Mouse (Mus musculus) C2C12 (cell line): ENCODE results near the gene Nfat5. TPM values are rescaled to one million over a fixed set of nuclear protein-coding genes. Genes with fewer than 3 reads are reported as not detected.

Source experiments
- H3K27me3 ChIP-seq: one replicate; pipeline ENCODE4 v1.6.1; 2011; ENCODE audit not compliant: control insufficient read depth, insufficient read depth, insufficient read length
- H3K36me3 ChIP-seq: one replicate; pipeline ENCODE4 v1.6.1; 2011; ENCODE audit not compliant: control insufficient read depth, insufficient read depth
- H3K4me3 ChIP-seq: one replicate; pipeline ENCODE4 v1.5.1; 2011; ENCODE audit warnings: mild to moderate bottlenecking, control low read depth; ENCODE audit not compliant: poor library complexity, insufficient read depth, severe bottlenecking
- H3K79me2 ChIP-seq: one replicate; pipeline ENCODE4 v1.6.1; 2011; ENCODE audit not compliant: control insufficient read depth, insufficient read depth
- H3K79me3 ChIP-seq: one replicate; pipeline ENCODE4 v1.6.1; 2011; ENCODE audit warnings: low read depth, control low read depth
- H3ac ChIP-seq: one replicate; pipeline ENCODE3; 2011; ENCODE audit warnings: low read depth; ENCODE audit not compliant: control insufficient read depth, insufficient read length
- CEBPB ChIP-seq: IDR thresholded peaks from one replicate; pipeline ENCODE4 v1.6.1; 2011; ENCODE audit warnings: low read depth, mild to moderate bottlenecking, control low read depth, moderate library complexity
- CTCF ChIP-seq: IDR thresholded peaks from one replicate; pipeline ENCODE4 v1.5.1; 2011; ENCODE audit not compliant: control insufficient read depth, insufficient read depth, insufficient read length
- FOSL1 ChIP-seq: IDR thresholded peaks from one replicate; pipeline ENCODE4 v1.8.0; 2011; ENCODE audit warnings: mild to moderate bottlenecking, low read length; ENCODE audit not compliant: poor library complexity, insufficient read depth, severe bottlenecking
- MAX ChIP-seq: IDR thresholded peaks from one replicate; pipeline ENCODE4 v1.6.1; 2011; ENCODE audit warnings: mild to moderate bottlenecking, control low read depth
- MYOD1 ChIP-seq: IDR thresholded peaks from one replicate; pipeline ENCODE4 v1.6.1; 2011; ENCODE audit warnings: low read depth; ENCODE audit not compliant: control insufficient read depth, insufficient read length
- MYOG ChIP-seq: IDR thresholded peaks from one replicate; pipeline ENCODE4 v1.6.1; 2011; ENCODE audit not compliant: control insufficient read depth, insufficient read length; ENCODE audit errors: extremely low read depth
- USF1 ChIP-seq: IDR thresholded peaks from one replicate; pipeline ENCODE4 v1.6.1; 2011; ENCODE audit warnings: low read depth, mild to moderate bottlenecking, control low read depth, moderate library complexity
- polyA plus RNA-seq: library from polyadenylated mRNA; unstranded; fragments of >200 nt; fragmentation: generic; extraction: Trizol; gene quantifications from one replicate; pipeline ENCODE4 v1.2.1, GENCODE M21; 2012; ENCODE audit warnings: missing spikeins

The Nfat5 gene
- polyA plus RNA-seq, 1 experiment, result 13.6 TPM

GRCm38 (mm10) chr8:107417001-107417400 lies 123.7 kb downstream of the Nfat5 start:
- Histone ChIP-seq H3ac (no peak overlapping the region), H3K79me3 (peaks cover 30% of the 10 kb centered on the region), H3K79me2 (peaks cover 66% of the 10 kb centered on the region), H3K27me3 (no peaks in the 10 kb centered on the region), H3K4me3 (no peak overlapping the region), H3K36me3 (peaks cover 97% of the 10 kb centered on the region)
- no peak for TF ChIP-seq MYOD1
- TF ChIP-seq FOSL1, result no peak
- TF ChIP-seq USF1, result no peak
- TF ChIP-seq MAX, result no peak
- TF ChIP-seq MYOG, result no peak
- TF ChIP-seq CTCF, result no peak
- no peak for TF ChIP-seq CEBPB

- H3ac ChIP-seq, result peak overlapping the region; percentile 100
- peaks cover 57% of the 10 kb centered on the region for H3K79me2 ChIP-seq
- H3K27me3 ChIP-seq, result no peaks in the 10 kb centered on the region
- peak overlapping the region; percentile 87 for H3K4me3 ChIP-seq
- peaks cover 44% of the 10 kb centered on the region for H3K36me3 ChIP-seq
- H3K79me3 ChIP-seq, result peaks cover 48% of the 10 kb centered on the region
- TF ChIP-seq CEBPB (no peak), FOSL1 (no peak), MAX (no peak), MYOG (no peak), USF1 (no peak), CTCF (no peak), MYOD1 (no peak)
Measured at GRCm38 (mm10) chr8:107424176-107424575, 130.9 kb downstream of the Nfat5 start.

- Histone ChIP-seq H3ac (peak within 1 kb of the TSS; percentile 100), H3K4me3 (peak within 1 kb of the TSS; percentile 87)
- TF ChIP-seq USF1, result no peak
- peak; percentile 94 for TF ChIP-seq MAX
- peak; percentile 97 for TF ChIP-seq CTCF
- TF ChIP-seq FOSL1, result no peak
- peak; percentile 80 for TF ChIP-seq MYOD1
- no peak for TF ChIP-seq CEBPB
- TF ChIP-seq MYOG, result no peak
Measured at GRCm38 (mm10) chr8:107424597-107425229, 131.4 kb downstream of the Nfat5 start, which contains the start of gene Nob1. Gene Nob1 (minus strand): TSS chr8:107425051.

GRCm38 (mm10) chr8:107425230-107425597 lies 131.9 kb downstream of the Nfat5 start:
- no peak for TF ChIP-seq CTCF
- no peak for TF ChIP-seq MYOG
- no peak for TF ChIP-seq USF1
- no peak for TF ChIP-seq CEBPB
- TF ChIP-seq FOSL1, result no peak
- H3K4me3 ChIP-seq, result no peak overlapping the region
- peaks cover 43% of the 10 kb centered on the region for H3K79me3 ChIP-seq
- peaks cover 47% of the 10 kb centered on the region for H3K79me2 ChIP-seq
- no peak overlapping the region for H3ac ChIP-seq
- H3K27me3 ChIP-seq, result no peaks in the 10 kb centered on the region
- H3K36me3 ChIP-seq, result peaks cover 36% of the 10 kb centered on the region

More at GRCm38 (mm10) chr8:107424597-107425229, 131.4 kb downstream of the Nfat5 start, which contains the start of gene Nob1:
- peaks cover 52% of the 10 kb centered on the region for H3K79me2 ChIP-seq
- H3K27me3 ChIP-seq, result no peaks in the 10 kb centered on the region
- H3K79me3 ChIP-seq, result peaks cover 47% of the 10 kb centered on the region
- H3K36me3 ChIP-seq, result peaks cover 41% of the 10 kb centered on the region

Other genes with a start within 250 kb of the Nfat5 start
- 27.2 TPM for gene Pdf, start 244.9 kb upstream of the Nfat5 start, polyA plus RNA-seq
- 20.1 TPM for gene Cog8, start 236.8 kb upstream of the Nfat5 start, polyA plus RNA-seq
- 119 TPM for gene Nip7, start 236.6 kb upstream of the Nfat5 start, polyA plus RNA-seq
- gene Tmed6, start 227.8 kb upstream of the Nfat5 start, polyA plus RNA-seq, result not detected
- gene Terf2, start 196.9 kb upstream of the Nfat5 start, polyA plus RNA-seq, result 15.8 TPM
- gene Cyb5b, start 142.8 kb upstream of the Nfat5 start, polyA plus RNA-seq, result 68.5 TPM
- 142 TPM for gene Nqo1, start 109.7 kb downstream of the Nfat5 start, polyA plus RNA-seq
- gene Nob1, start 131.6 kb downstream of the Nfat5 start, polyA plus RNA-seq, result 94.5 TPM
- 78.8 TPM for gene Wwp2, start 142.9 kb downstream of the Nfat5 start, polyA plus RNA-seq